ENCODE assay signal across 18 mouse cellular contexts in genomic region chr4:138966866-138967265, GRCm38 (mm10). TPM values are rescaled to one million over a fixed set of nuclear protein-coding genes. Genes with fewer than 3 reads are reported as not detected.
A peak's percentile ranks its signal among the peaks of the same experiment; 100 is the strongest.
DNase-seq lines count a peak whose midpoint lies in the region; ATAC-seq and TF ChIP-seq lines count a peak whose summit lies in the region.
"Had no signal": no experiment of that assay in that cellular context is flagged by ENCODE, and none has a peak within 500 bp of the region (broad histone marks: within the 10 kb centered on the region; RNA-seq: fewer than 3 reads in every experiment).

Gene Rnf186 (plus strand): TSS chr4:138967112.

- ATAC-seq in intestine, embryonic 16.5 days: peak; percentile 88
- ATAC-seq in megakaryocyte-erythroid progenitor cell, adult 5-6 weeks (replicated peaks; ENCODE audit: low FRiP score, low TSS enrichment, poor library complexity, severe bottlenecking): no peak
- ATAC-seq: midbrain, embryonic 16.5 days had no signal

- H3K27ac ChIP-seq in ES-E14 (ENCODE audit: insufficient read depth, low read depth, low read length, poor library complexity, severe bottlenecking): no peak within 1 kb of the TSS
- peak within 1 kb of the TSS; percentile 96 for H3K27ac ChIP-seq in intestine, embryonic 16.5 days (ENCODE audit: low read length)
- no peak within 1 kb of the TSS for H3K27ac ChIP-seq in thymus, adult 2 months (ENCODE audit: control insufficient read depth, insufficient read depth, low read length)
- H3K27ac ChIP-seq: macrophage had no signal

- no peaks in the 10 kb centered on the region for H3K9me3 ChIP-seq in ES-E14 (ENCODE audit: control insufficient read depth, insufficient read depth, low read depth, low read length)
- H3K9me3 ChIP-seq in intestine, embryonic 16.5 days (ENCODE audit: control insufficient read depth, low read length): no peaks in the 10 kb centered on the region
- H3K9me3 ChIP-seq: heart, embryonic 10.5 days had no signal

- no peak for TF ChIP-seq CTCF in thymus, adult 2 months (IDR thresholded peaks at IDR 0.05; ENCODE audit: borderline replicate concordance, control insufficient read depth, extremely low read depth, insufficient read depth, low read length, poor library complexity)

- no peaks in the 10 kb centered on the region for H3K27me3 ChIP-seq in intestine, embryonic 16.5 days (replicated peaks; ENCODE audit: control insufficient read depth, insufficient read depth, low read length)
- no peaks in the 10 kb centered on the region for H3K27me3 ChIP-seq in thymus, adult 2 months (ENCODE audit: control insufficient read depth, insufficient read depth, low read length)

- H3K9ac ChIP-seq in ES-E14 (ENCODE audit: insufficient read depth, low read depth, low read length, poor library complexity, severe bottlenecking): no peak within 1 kb of the TSS
- peak within 1 kb of the TSS; percentile 83 for H3K9ac ChIP-seq in intestine, embryonic 16.5 days (ENCODE audit: low read depth, low read length)

- no peaks in the 10 kb centered on the region for H3K36me3 ChIP-seq in ES-E14 (ENCODE audit: control insufficient read depth, insufficient read depth, low read length, poor library complexity, severe bottlenecking)
- no peaks in the 10 kb centered on the region for H3K36me3 ChIP-seq in intestine, embryonic 16.5 days (ENCODE audit: control insufficient read depth, insufficient read depth, low read length)
- H3K36me3 ChIP-seq in thymus, adult 2 months (ENCODE audit: control insufficient read depth, insufficient read depth, low read length): no peaks in the 10 kb centered on the region
- H3K36me3 ChIP-seq: heart, embryonic 10.5 days had no signal

- no peak for DNase-seq in ES-E14 (ENCODE audit: low read depth, low spot score)
- DNase-seq in kidney, postnatal 14 days: peak; percentile 82
- DNase-seq in lung, postnatal 36 days: peak; percentile 88
- no peak for DNase-seq in layer of hippocampus, adult 9-11 months
- DNase-seq in spleen, adult 12 weeks (ENCODE audit: low spot score): no peak
- no peak for DNase-seq in thymus, adult 2 months
- DNase-seq: cerebellum, adult 18-20 months; right cerebral cortex, postnatal 14 days; thymus, adult 18-20 months had no signal

- H3K4me3 ChIP-seq in ES-E14 (ENCODE audit: insufficient read depth in 1 of 2, low read depth in 1 of 2, low read length in 2 of 2, poor library complexity in 1 of 2, severe bottlenecking in 1 of 2): peak within 1 kb of the TSS; percentile 4 to 21; a peak in 1 of 4 replicates
- peak within 1 kb of the TSS; percentile 59 for H3K4me3 ChIP-seq in intestine, embryonic 16.5 days (ENCODE audit: low read length)
- H3K4me3 ChIP-seq in thymus, adult 2 months (ENCODE audit: control insufficient read depth, insufficient read depth, low read length): no peak within 1 kb of the TSS
- H3K4me3 ChIP-seq: heart, embryonic 10.5 days had no signal

- WGBS in intestine, embryonic 16.5 days: 60% methylated on average over 13 of the region's 13 CpGs
- WGBS in thymus, adult 2 months: 95% methylated on average over 13 of the region's 13 CpGs

- peak within 1 kb of the TSS; percentile 46 for H3K4me2 ChIP-seq in intestine, embryonic 16.5 days (ENCODE audit: low read depth, low read length)

- in situ Hi-C loops in ES-E14 (cut with MboI; ENCODE audit: low sequenced_read_pairs in 2 of 2, unreplicated experiment in 2 of 2): no loop called here

- no peak for TF ChIP-seq POLR2A in thymus, adult 2 months (IDR thresholded peaks at IDR 0.05; ENCODE audit: control insufficient read depth, extremely low read depth, insufficient read depth, low read length, poor library complexity)

- peaks cover 0 to 6% of the 10 kb centered on the region in 2 experiments; a peak in 1 of 4 replicates for H3K4me1 ChIP-seq in ES-E14 (ENCODE audit: control insufficient read depth in 2 of 2, insufficient read depth in 2 of 2, low read length in 2 of 2, poor library complexity in 1 of 2)
- H3K4me1 ChIP-seq in intestine, embryonic 16.5 days (ENCODE audit: control insufficient read depth, insufficient read depth, low read length): peaks cover 10% of the 10 kb centered on the region; the same call in 1 of the 2 replicates
- peaks cover 14% of the 10 kb centered on the region for H3K4me1 ChIP-seq in thymus, adult 2 months (replicated peaks; ENCODE audit: control insufficient read depth, insufficient read depth, low read length)

TF ChIP-seq in ES-E14, 5 proteins besides CTCF, POLR2A, EP300 and RAD21:
- TF ChIP-seq CHD2 (IDR thresholded peaks at IDR 0.05; ENCODE audit: low read depth, low read length) (no peak), ZC3H11A (IDR thresholded peaks at IDR 0.05; ENCODE audit: borderline replicate concordance, low read depth, low read length) (no peak), HCFC1 (IDR thresholded peaks at IDR 0.05; ENCODE audit: borderline replicate concordance, insufficient read depth, low read length) (no peak), ZNF384 (IDR thresholded peaks at IDR 0.05; ENCODE audit: low read depth, low read length) (no peak), MAFK (IDR thresholded peaks at IDR 0.05; ENCODE audit: insufficient read depth, low read depth, low read length) (no peak)

RNA-seq across cellular contexts. Expression of gene Rnf186, which starts in this region (rescaled TPM):
- total RNA-seq in ES-E14 (2012; rRNA removed): 0.22 TPM in 1 of 2 replicates, not detected in the other
- polyA plus RNA-seq in intestine, embryonic 16.5 days (2015; fragmentation: Nextera tagmentation; extraction: Ambion mirVana): 106 and 121 TPM in 2 replicates
- total RNA-seq in megakaryocyte-erythroid progenitor cell, adult 5-6 weeks (2014; fragmentation: Nextera tagmentation): not detected in 2 replicates
- not detected in 2 replicates for total RNA-seq in megakaryocyte-erythroid progenitor cell, adult 5-6 weeks (2017)
- polyA plus RNA-seq in thymus, adult 2 months (2012; rRNA removed): 2.1 and 2.3 TPM in 2 replicates
- total RNA-seq: hematopoietic stem cell, adult 5-6 weeks; layer of hippocampus, adult 8-10 months; left cerebral cortex, postnatal 36 days; neutrophil, adult 5-6 weeks had no signal
- polyA plus RNA-seq: macrophage; midbrain, embryonic 16.5 days had no signal

Comparison
In these comparisons a context has a peak if more than half of its experiments do, and no peak if none do; other contexts are left out.
1. RNA of gene Rnf186 (polyA plus RNA-seq): 106 to 121 TPM in intestine, embryonic 16.5 days; 2.1 to 2.3 TPM in thymus, adult 2 months; every median in the first group is over 10 times any median in the second.
2. DNase-seq: peak in kidney, postnatal 14 days (single experiment) and lung, postnatal 36 days (single experiment); none in ES-E14 (single experiment), layer of hippocampus, adult 9-11 months (single experiment), spleen, adult 12 weeks (single experiment) and thymus, adult 2 months (single experiment).